Mouse (Mus musculus): ENCODE measurements around the gene Zhx3. TPM values are rescaled to one million over a fixed set of nuclear protein-coding genes. Genes with fewer than 3 reads are reported as not detected.

Zhx3 gene
- polyA plus RNA-seq, 1 experiment from 2014 or later: 13.3 TPM

DNA sequence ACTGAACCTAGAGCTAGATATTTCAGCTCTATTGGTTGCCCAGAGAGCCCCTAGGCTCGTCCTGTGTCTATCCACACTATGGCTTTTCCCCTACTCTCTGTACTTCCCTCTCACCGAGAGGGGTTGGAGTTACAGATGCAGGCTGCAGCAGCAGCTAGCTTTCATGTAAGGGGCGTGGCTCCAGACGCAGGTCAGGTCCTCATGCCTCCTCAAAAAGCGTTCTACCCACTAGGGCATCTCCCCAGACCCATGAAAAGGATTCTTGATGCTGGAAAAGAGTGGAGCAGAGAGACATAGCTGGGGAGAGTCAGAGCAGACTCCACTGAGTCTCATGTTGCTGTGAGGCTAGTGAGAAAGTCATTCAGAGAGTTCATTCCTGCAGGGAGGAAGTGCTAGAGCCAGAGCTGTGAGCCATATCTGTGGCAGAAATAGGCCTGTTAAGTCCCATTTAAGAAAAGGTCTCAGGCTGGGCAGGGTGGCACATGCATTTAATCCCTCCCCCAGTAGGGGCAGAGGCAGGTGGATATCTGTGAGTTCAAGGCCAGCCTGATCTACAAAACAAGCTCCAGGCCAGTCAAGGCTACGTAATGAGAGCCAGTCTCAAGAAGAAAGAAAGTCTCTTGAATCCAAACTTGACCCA, 8.8 kb upstream of the Zhx3 start:
- WGBS: 45% methylated on average over 6 of the region's 6 CpGs

DNA sequence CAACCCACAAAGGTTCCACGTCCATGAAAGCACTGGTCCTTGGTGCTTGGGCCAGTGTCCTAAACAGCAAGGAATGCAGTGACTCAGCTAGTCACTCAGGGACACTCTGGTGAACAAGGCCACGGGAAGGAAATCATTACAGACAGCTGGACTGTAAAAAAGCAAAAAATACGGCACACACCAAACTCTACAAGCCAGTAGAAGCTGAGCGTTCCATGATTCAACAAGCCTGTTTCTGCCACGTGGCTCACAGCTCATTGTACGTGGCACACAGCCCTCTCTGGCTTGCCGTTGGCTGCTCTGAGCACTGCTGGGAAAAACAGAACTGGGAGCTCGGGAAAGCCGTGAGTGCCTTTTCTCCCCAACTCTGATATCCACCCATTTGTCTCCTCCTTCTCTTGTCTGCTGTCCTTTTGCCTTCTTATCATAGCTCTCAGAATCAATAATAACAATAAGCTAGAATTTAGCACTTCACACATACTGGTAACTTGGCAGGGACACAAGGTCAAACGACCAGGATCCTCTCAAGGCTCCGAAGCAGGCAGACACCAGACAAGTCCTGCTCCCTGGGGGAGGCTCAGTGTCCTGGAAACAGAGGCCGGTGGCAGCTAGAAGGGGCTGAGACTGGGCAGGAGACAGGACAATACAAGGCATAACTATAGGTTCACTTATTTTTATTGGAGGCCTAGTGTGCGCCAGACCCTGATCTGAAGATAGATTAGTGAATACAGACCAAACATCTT, 7.8 kb upstream of the Zhx3 start, which contains the start of gene Lpin3:
Lpin3 (plus strand) TSS at position 218 of the 743 bp plus-strand sequence.
- H3K9ac ChIP-seq: no peak within 1 kb of the TSS
- peaks cover 13% of the 10 kb centered on the region for H3K4me1 ChIP-seq
- H3K9me3 ChIP-seq: no peaks in the 10 kb centered on the region
- 43% methylated on average over 13 of the region's 13 CpGs for WGBS
- H3K27me3 ChIP-seq: no peaks in the 10 kb centered on the region
- no peak within 1 kb of the TSS for H3K27ac ChIP-seq
- no peak within 1 kb of the TSS for H3K4me3 ChIP-seq
- no peak for ATAC-seq (ENCODE audit: insufficient number of reproducible peaks, low FRiP score, low TSS enrichment, low read depth)
- H3K4me2 ChIP-seq: no peak within 1 kb of the TSS
- no peaks in the 10 kb centered on the region for H3K36me3 ChIP-seq

More for the DNA sequence above, 8.8 kb upstream of the Zhx3 start:
- H3K4me2 ChIP-seq: no peak overlapping the region
- no peak overlapping the region for H3K27ac ChIP-seq
- H3K9ac ChIP-seq: no peak overlapping the region
- H3K27me3 ChIP-seq: no peaks in the 10 kb centered on the region
- H3K36me3 ChIP-seq: no peaks in the 10 kb centered on the region
- peaks cover 13% of the 10 kb centered on the region for H3K4me1 ChIP-seq
- no peaks in the 10 kb centered on the region for H3K9me3 ChIP-seq
- no peak for ATAC-seq (ENCODE audit: insufficient number of reproducible peaks, low FRiP score, low TSS enrichment, low read depth)
- H3K4me3 ChIP-seq: no peak overlapping the region

DNA sequence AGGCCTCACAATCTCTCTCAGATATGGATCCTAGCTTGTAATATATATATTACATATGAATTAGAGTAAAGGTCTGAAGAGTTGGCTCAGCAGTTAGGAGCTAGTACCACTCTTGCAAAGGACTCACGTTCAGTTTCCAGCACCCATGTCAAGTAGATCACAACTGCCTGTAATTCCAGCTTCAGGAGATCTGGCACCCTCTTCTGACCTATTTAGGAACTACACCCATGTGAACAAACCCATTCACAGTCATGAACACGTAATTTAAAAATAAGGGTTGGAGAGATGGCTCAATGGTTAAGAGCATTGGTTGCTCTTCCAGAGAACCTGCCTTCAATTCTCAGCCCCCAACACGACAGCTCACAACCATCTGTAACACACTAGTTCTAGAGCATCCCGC, 3.3 kb upstream of the Zhx3 start:
- Histone ChIP-seq H3K27me3 (no peaks in the 10 kb centered on the region), H3K27ac (no peak overlapping the region), H3K4me3 (no peak overlapping the region), H3K9ac (no peak overlapping the region), H3K9me3 (no peaks in the 10 kb centered on the region), H3K4me1 (peaks cover 19% of the 10 kb centered on the region), H3K4me2 (no peak overlapping the region), H3K36me3 (no peaks in the 10 kb centered on the region)
- no peak for ATAC-seq (ENCODE audit: insufficient number of reproducible peaks, low FRiP score, low TSS enrichment, low read depth)
- WGBS: 87% methylated on average over 4 of the region's 4 CpGs

DNA sequence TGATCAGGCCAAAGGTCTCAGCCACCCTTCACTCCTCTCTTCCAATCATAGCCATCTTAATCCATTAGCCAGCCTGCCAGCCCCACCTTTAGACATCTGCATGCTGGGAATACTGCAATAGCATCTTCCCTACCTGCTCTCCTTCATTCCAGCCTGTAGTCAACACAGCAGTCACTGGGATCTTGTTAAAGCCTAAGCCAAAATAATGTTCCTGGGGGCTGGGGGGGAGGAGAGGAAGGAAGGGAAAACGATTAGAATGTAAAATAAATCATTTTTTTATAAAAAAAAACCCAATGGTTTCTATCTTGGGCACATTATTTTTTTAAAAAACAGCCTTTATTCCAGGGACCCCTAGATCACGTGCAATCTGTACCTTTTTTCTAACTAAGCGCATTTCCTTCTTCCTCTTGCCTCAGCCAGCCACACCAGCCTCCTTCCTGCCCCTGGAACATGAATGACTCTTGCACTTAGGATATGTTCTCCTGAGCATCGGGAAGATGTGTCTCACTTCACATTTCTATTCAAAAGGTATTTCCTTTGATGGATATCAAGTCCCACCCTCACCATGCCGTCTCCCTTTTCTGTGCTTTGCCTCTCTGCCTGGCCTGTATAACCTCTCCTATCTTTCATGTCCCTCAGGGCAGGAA, 1.6 kb upstream of the Zhx3 start:
- H3K27me3 ChIP-seq: no peaks in the 10 kb centered on the region

DNA sequence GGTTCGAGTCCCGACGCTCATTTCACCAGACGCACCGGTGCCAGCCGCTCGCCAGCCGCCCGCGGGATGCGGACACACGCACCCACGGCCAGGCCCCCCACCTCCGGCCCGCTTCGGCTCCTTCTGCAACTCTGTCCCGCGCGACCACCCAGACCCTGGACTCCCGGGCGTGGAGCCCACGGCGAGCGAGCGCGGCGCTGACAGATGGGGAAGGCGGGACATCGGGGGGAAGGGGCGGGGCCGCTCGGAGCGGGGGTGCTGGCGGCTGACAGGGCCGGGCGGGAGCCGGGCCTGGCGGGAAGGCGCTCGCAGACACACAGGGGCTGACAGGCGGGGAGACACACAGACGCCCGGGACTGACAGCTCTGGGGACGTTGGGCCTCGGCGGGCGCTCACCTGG, 403 bp downstream of the Zhx3 start:
- peak; percentile 86 for ATAC-seq (ENCODE audit: insufficient number of reproducible peaks, low FRiP score, low TSS enrichment, low read depth)
- Histone ChIP-seq H3K9me3 (no peaks in the 10 kb centered on the region), H3K4me3 (peak overlapping the region; percentile 95), H3K27me3 (no peaks in the 10 kb centered on the region), H3K4me1 (peaks cover 13% of the 10 kb centered on the region; the same call in 1 of the 2 replicates), H3K4me2 (peak overlapping the region; percentile 69), H3K27ac (peak overlapping the region; percentile 99), H3K36me3 (no peaks in the 10 kb centered on the region), H3K9ac (peak overlapping the region; percentile 100)
- under 1% methylated on average over 46 of the region's 47 CpGs for WGBS

More for the DNA sequence above, 1.6 kb upstream of the Zhx3 start:
- Histone ChIP-seq H3K36me3 (no peaks in the 10 kb centered on the region), H3K9me3 (no peaks in the 10 kb centered on the region), H3K27ac (no peak overlapping the region), H3K4me3 (no peak overlapping the region), H3K9ac (no peak overlapping the region), H3K4me2 (no peak overlapping the region), H3K4me1 (peaks cover 13% of the 10 kb centered on the region; the same call in 1 of the 2 replicates)
- 78% methylated on average over 5 of the region's 5 CpGs for WGBS
- ATAC-seq (ENCODE audit: insufficient number of reproducible peaks, low FRiP score, low TSS enrichment, low read depth): no peak

DNA sequence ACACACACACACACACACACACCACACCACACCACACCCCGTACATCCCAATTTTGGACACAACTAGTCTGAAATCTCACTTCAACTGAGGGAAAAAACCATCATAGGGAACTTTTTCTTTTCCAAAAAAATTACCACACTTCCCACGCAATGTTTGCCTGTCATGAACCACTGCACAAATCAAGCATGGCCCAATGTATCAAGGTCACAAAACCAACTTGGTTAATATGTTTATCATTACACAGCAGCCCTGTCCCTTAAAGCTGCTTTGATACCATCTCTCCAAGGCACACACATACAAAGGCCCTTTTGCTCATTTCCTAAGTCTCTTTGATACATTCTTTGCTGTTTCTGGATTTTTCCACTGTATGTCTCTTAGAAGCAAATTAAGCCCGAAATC, 1.5 kb downstream of the Zhx3 start:
- H3K9ac ChIP-seq: no peak overlapping the region

DNA sequence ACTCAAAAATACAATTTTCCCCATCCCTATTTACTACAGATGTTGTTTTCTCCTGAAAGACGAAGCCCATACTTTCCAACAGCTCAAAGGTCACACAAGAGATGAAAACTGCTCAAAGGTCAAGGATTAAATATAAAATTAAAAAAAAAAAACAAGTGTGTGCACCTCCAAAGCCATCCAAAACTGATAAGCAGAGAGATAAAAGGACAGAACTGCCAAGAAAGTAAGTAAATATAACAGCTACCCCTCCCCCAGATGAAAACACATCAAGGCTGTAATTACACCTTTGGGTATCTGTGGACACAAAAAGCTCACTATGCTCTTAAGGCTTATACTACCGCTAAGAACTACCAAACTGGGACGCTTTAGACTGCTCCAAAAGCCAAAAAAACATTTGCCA, 3.4 kb downstream of the Zhx3 start:
- Histone ChIP-seq H3K27ac (no peak overlapping the region), H3K4me1 (peaks cover 13% of the 10 kb centered on the region; the same call in 1 of the 2 replicates), H3K9ac (no peak overlapping the region), H3K4me2 (no peak overlapping the region), H3K9me3 (no peaks in the 10 kb centered on the region), H3K4me3 (no peak overlapping the region), H3K36me3 (no peaks in the 10 kb centered on the region), H3K27me3 (no peaks in the 10 kb centered on the region)
- no peak for ATAC-seq (ENCODE audit: insufficient number of reproducible peaks, low FRiP score, low TSS enrichment, low read depth)
- 65% methylated on average over 3 of the region's 3 CpGs for WGBS

More for the DNA sequence above, 1.5 kb downstream of the Zhx3 start:
- Histone ChIP-seq H3K4me2 (no peak overlapping the region), H3K9me3 (no peaks in the 10 kb centered on the region), H3K36me3 (no peaks in the 10 kb centered on the region), H3K27me3 (no peaks in the 10 kb centered on the region), H3K27ac (no peak overlapping the region), H3K4me1 (peaks cover 13% of the 10 kb centered on the region; the same call in 1 of the 2 replicates), H3K4me3 (0 out of 2 replicates have a peak overlapping the region, but pooled peaks have one; percentile 4)
- no peak for ATAC-seq (ENCODE audit: insufficient number of reproducible peaks, low FRiP score, low TSS enrichment, low read depth)
- 82% methylated on average over 3 of the region's 3 CpGs for WGBS

DNA sequence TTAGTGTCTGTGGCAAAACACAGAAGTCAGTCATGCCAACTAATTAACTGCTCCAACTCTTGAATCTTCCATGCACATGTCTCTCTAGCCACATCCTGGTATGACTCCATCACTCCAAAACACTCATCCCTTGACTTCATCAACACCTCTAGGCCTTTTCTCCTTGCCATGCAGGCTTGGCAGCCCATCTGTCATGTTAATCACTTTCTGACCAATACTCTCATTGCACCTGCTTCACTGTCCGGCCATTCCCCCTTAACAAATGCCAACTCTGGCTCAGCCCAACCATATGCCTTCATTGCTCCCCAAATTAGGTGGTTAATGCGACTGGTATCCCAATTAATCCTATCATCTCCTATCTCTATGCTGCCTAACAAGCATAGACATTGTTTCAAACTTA, 7.5 kb downstream of the Zhx3 start:
- Histone ChIP-seq H3K27ac (no peak overlapping the region), H3K4me2 (no peak overlapping the region)
- no peak for ATAC-seq (ENCODE audit: insufficient number of reproducible peaks, low FRiP score, low TSS enrichment, low read depth)

DNA sequence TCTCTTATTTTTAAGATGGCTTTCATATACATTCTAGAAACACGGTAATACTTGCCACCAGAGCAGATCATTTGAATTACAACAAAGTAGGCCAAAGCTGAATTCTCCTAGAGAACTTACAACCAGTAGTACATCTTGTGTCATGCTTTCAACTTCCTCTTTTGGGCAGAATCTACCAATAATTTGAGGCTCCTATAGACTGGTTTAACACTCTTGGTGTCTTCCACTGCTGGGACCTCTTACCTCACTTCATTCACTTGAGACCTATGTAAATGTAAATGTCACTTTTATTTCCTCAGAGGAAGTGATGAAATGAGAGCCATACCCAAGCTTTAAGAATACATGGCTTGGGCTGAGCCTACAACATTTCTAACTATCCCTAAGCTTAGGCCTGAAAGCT, 8.7 kb downstream of the Zhx3 start:
- no peaks in the 10 kb centered on the region for H3K27me3 ChIP-seq
- no peaks in the 10 kb centered on the region for H3K4me1 ChIP-seq
- H3K4me3 ChIP-seq: no peak overlapping the region
- no peak overlapping the region for H3K9ac ChIP-seq
- no peak overlapping the region for H3K4me2 ChIP-seq
- H3K9me3 ChIP-seq: no peaks in the 10 kb centered on the region
- WGBS: 78% methylated on average over 1 of the region's 1 CpGs
- H3K27ac ChIP-seq: no peak overlapping the region
- ATAC-seq (ENCODE audit: insufficient number of reproducible peaks, low FRiP score, low TSS enrichment, low read depth): no peak
- H3K36me3 ChIP-seq: no peaks in the 10 kb centered on the region

More for the DNA sequence above, 7.5 kb downstream of the Zhx3 start:
- Histone ChIP-seq H3K36me3 (no peaks in the 10 kb centered on the region), H3K9me3 (no peaks in the 10 kb centered on the region), H3K27me3 (no peaks in the 10 kb centered on the region), H3K4me1 (no peaks in the 10 kb centered on the region), H3K9ac (no peak overlapping the region), H3K4me3 (no peak overlapping the region)
- WGBS: 74% methylated on average over 2 of the region's 2 CpGs

DNA sequence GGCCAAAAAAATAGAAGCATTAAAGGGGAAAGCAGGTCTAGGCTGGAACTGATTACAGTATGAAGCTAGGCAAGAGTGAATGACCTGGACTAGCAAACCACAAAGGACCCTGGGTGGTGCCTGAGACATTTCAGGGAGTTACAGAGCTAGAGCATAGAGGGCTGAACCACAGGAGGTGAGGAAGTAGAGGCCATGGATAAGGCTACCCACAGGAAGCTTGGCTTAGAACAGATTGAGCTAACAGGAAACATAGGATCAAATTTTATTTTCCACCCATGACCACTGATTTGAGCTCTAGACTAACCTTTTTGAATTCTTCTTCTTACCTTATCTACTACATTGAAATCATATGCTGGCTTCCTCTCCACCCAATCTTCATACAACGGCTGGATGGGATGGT, 12.4 kb downstream of the Zhx3 start:
- H3K36me3 ChIP-seq: no peaks in the 10 kb centered on the region
- H3K9ac ChIP-seq: no peak overlapping the region
- no peak for ATAC-seq (ENCODE audit: insufficient number of reproducible peaks, low FRiP score, low TSS enrichment, low read depth)
- WGBS: 88% methylated on average over 1 of the region's 1 CpGs
- no peak overlapping the region for H3K4me3 ChIP-seq
- no peaks in the 10 kb centered on the region for H3K4me1 ChIP-seq
- no peaks in the 10 kb centered on the region for H3K9me3 ChIP-seq
- no peaks in the 10 kb centered on the region for H3K27me3 ChIP-seq
- no peak overlapping the region for H3K4me2 ChIP-seq
- H3K27ac ChIP-seq: no peak overlapping the region

DNA sequence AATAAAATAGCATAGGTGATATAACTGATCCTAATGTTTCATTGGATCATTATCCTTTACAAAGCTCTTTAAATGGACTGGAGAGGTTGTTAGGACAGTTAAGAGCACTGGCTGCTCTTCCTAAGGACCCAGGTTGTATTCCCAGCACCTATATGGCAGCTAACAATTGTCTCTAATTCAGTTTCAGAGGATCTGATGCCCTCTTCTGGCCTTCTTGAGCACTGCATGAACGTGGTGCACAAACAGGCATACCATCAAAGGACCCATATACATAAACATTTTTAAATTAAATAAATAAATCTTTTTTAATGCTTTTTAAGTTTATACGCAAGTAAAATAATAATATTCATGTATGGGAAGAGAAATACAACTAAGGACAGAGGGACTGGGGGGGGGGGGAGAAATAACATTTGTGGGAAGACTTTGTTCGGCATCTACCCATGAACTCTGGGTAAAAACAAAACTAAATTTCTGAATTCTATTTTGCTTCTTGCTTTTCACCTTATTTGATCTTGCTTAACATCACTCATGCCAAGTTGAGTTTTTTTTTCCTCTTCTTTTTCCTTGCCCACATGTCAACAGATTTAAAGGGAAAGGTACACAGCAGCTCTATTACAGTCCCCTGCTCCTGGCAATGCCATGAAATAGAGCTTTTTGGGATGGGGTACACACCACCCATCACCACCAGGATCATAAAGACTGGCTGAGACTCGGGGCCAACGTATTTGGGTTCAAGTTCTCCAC, 16.3 kb downstream of the Zhx3 start:
- H3K4me3 ChIP-seq: no peak overlapping the region
- H3K9ac ChIP-seq: no peak overlapping the region
- no peaks in the 10 kb centered on the region for H3K4me1 ChIP-seq
- H3K27ac ChIP-seq: no peak overlapping the region
- no peak overlapping the region for H3K4me2 ChIP-seq
- H3K27me3 ChIP-seq: no peaks in the 10 kb centered on the region
- H3K9me3 ChIP-seq: no peaks in the 10 kb centered on the region
- ATAC-seq (ENCODE audit: insufficient number of reproducible peaks, low FRiP score, low TSS enrichment, low read depth): no peak
- H3K36me3 ChIP-seq: no peaks in the 10 kb centered on the region
- 75% methylated on average over 5 of the region's 5 CpGs for WGBS
